8 mouse cellular contexts compared by ENCODE assay signal in genomic region chr10:93162276-93162971, GRCm38 (mm10). TPM values are rescaled to one million over a fixed set of nuclear protein-coding genes. Genes with fewer than 3 reads are reported as not detected.
DNase-seq lines count a peak whose midpoint lies in the region; ATAC-seq and TF ChIP-seq lines count a peak whose summit lies in the region.

No protein-coding gene starts in this region.

- H3K9ac ChIP-seq in forebrain, embryonic 11.5 days (ENCODE audit: low read length): peak overlapping the region; percentile 97; the same call in 1 of the 2 replicates
- peak overlapping the region; percentile 100 for H3K9ac ChIP-seq in liver, embryonic 14.5 days (replicated peaks)

- TF ChIP-seq EP300 in liver, embryonic 14.5 days (IDR thresholded peaks at IDR 0.05; ENCODE audit: low read depth): no peak

- peak; percentile 70 for DNase-seq in 416B (ENCODE audit: low read depth)
- DNase-seq in forebrain, embryonic 11.5 days (ENCODE audit: low spot score): no peak
- DNase-seq in liver, embryonic 14.5 days (ENCODE audit: low read depth in 3 of 3, low spot score in 3 of 3): no peak
- no peak for DNase-seq in ovary, adult 18-20 months (ENCODE audit: low spot score)
- DNase-seq in adrenal gland, postnatal 25 days: no peak

- no peaks in the 10 kb centered on the region for H3K27me3 ChIP-seq in erythroblast, embryonic 14.5 days (ENCODE audit: control insufficient read depth)
- no peaks in the 10 kb centered on the region for H3K27me3 ChIP-seq in forebrain, embryonic 11.5 days (ENCODE audit: control insufficient read depth, insufficient read depth, low read length)
- no peaks in the 10 kb centered on the region for H3K27me3 ChIP-seq in liver, embryonic 14.5 days (ENCODE audit: control insufficient read depth, insufficient read depth, low read length)

- H3K27ac ChIP-seq in forebrain, embryonic 11.5 days (ENCODE audit: low read depth, low read length): peak overlapping the region; percentile 99; the same call in 1 of the 2 replicates
- peak overlapping the region; percentile 94 for H3K27ac ChIP-seq in liver, embryonic 14.5 days

- H3K4me3 ChIP-seq in erythroblast, embryonic 14.5 days (replicated peaks): peak overlapping the region; percentile 97
- H3K4me3 ChIP-seq in forebrain, embryonic 11.5 days (ENCODE audit: low read depth, low read length): peak overlapping the region; percentile 95
- peak overlapping the region; percentile 90 to 99 for H3K4me3 ChIP-seq in liver, embryonic 14.5 days (ENCODE audit: insufficient read depth in 1 of 2, low read depth in 2 of 2, low read length in 2 of 2)

- TF ChIP-seq CTCF in liver, embryonic 14.5 days (IDR thresholded peaks at IDR 0.05; ENCODE audit: low read depth): no peak; the same call in 1 of the 2 replicates

- ATAC-seq in erythroblast, adult 5-6 weeks (replicated peaks; ENCODE audit: low FRiP score, poor library complexity, severe bottlenecking): no peak
- no peak for ATAC-seq in forebrain, embryonic 11.5 days (replicated peaks; ENCODE audit: low FRiP score)
- no peak for ATAC-seq in liver, embryonic 14.5 days (ENCODE audit: insufficient read depth)
- ATAC-seq in granulocyte monocyte progenitor cell, adult 5-6 weeks (replicated peaks; ENCODE audit: poor library complexity, severe bottlenecking): no peak

- peaks cover 6% of the 10 kb centered on the region for H3K36me3 ChIP-seq in erythroblast, embryonic 14.5 days (ENCODE audit: control insufficient read depth)
- no peaks in the 10 kb centered on the region for H3K36me3 ChIP-seq in forebrain, embryonic 11.5 days (ENCODE audit: control insufficient read depth, insufficient read depth, low read length)
- H3K36me3 ChIP-seq in liver, embryonic 14.5 days (replicated peaks; ENCODE audit: control insufficient read depth, insufficient read depth, low read depth): no peaks in the 10 kb centered on the region

- WGBS in forebrain, embryonic 11.5 days: 12% methylated on average over 11 of the region's 11 CpGs
- 5% methylated on average over 11 of the region's 11 CpGs for WGBS in liver, embryonic 14.5 days (ENCODE audit: insufficient replicate concordance)

- no peaks in the 10 kb centered on the region for H3K9me3 ChIP-seq in erythroblast, embryonic 14.5 days (ENCODE audit: control insufficient read depth, low read length)
- no peaks in the 10 kb centered on the region for H3K9me3 ChIP-seq in forebrain, embryonic 11.5 days (ENCODE audit: control insufficient read depth, low read length)
- no peaks in the 10 kb centered on the region for H3K9me3 ChIP-seq in liver, embryonic 14.5 days (ENCODE audit: control insufficient read depth, low read length)

- peaks cover 63% of the 10 kb centered on the region for H3K4me1 ChIP-seq in erythroblast, embryonic 14.5 days (ENCODE audit: control insufficient read depth)
- peaks cover 10% of the 10 kb centered on the region for H3K4me1 ChIP-seq in forebrain, embryonic 11.5 days (replicated peaks; ENCODE audit: control insufficient read depth, insufficient read depth, low read length)
- peaks cover 30 to 45% of the 10 kb centered on the region in 2 experiments for H3K4me1 ChIP-seq in liver, embryonic 14.5 days (replicated peaks; ENCODE audit: control insufficient read depth in 2 of 2, insufficient read depth in 2 of 2, low read length in 1 of 2)

- H3K4me2 ChIP-seq in forebrain, embryonic 11.5 days (ENCODE audit: low read depth, low read length, severe bottlenecking): peak overlapping the region; percentile 70
- H3K4me2 ChIP-seq in liver, embryonic 14.5 days (ENCODE audit: low read depth): peak overlapping the region; percentile 75

RNA-seq across cellular contexts. Expression of gene Cdk17, which starts 1.7 kb away (rescaled TPM):
- 0.17 and 0.41 TPM in 2 replicates for polyA plus RNA-seq in erythroblast, embryonic 14.5 days (2012)
- 21.7 and 27.5 TPM in 2 replicates for total RNA-seq in erythroblast, adult 5-6 weeks (2015; ENCODE audit: low replicate concordance)
- 26.2 and 35.1 TPM in 2 replicates for total RNA-seq in erythroblast, adult 5-6 weeks (2017; ENCODE audit: low replicate concordance)
- 34.4 and 37.4 TPM in 2 replicates for polyA plus RNA-seq in forebrain, embryonic 11.5 days (2014; fragmentation: Nextera tagmentation; extraction: Ambion mirVana)
- 7.2 and 10.5 TPM in 2 replicates for polyA plus RNA-seq in liver, embryonic 14.5 days (2012; rRNA removed)
- 12.9 and 15.1 TPM in 2 replicates for polyA plus RNA-seq in liver, embryonic 14.5 days (2014; fragmentation: Nextera tagmentation; extraction: Ambion mirVana)
- 28.1 and 41.6 TPM in 2 replicates for total RNA-seq in granulocyte monocyte progenitor cell, adult 5-6 weeks (2014; fragmentation: Nextera tagmentation)
- 36.3 and 40.0 TPM in 2 replicates for total RNA-seq in granulocyte monocyte progenitor cell, adult 5-6 weeks (2017)
- 21.7 and 27.6 TPM in 2 replicates for total RNA-seq in adrenal gland, postnatal 25 days (2021)
